Mouse (Mus musculus): ENCODE measurements around the gene Anxa7. TPM values are rescaled to one million over a fixed set of nuclear protein-coding genes. Genes with fewer than 3 reads are reported as not detected.

Anxa7 gene
- polyA plus RNA-seq, 1 experiment from 2014 or later = 29.2 TPM

DNA sequence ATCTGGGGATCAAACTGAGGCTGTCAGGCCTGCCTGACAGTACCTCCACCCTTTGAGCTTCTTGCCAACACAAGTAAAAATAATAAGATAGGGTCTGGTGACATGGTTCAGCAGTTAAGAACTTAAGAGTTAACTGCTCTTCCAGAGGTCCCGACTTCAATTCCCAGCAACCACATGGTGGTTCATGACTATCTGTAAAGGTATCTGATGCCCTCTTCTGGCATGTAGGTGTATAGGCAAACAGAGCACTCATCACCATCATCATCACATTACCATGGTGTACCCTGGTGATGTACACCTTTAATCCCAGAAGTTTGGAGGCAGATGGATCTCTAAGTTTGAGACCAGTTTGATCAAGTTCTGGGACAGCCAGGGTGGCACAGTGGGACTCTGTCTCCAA, 51.3 kb downstream of the Anxa7 start:
- DNase-seq = no peak
- TF ChIP-seq EP300 (IDR thresholded peaks at IDR 0.05; ENCODE audit: low read depth) (no peak), CTCF (IDR thresholded peaks at IDR 0.05; ENCODE audit: low read depth) (peak; percentile 40; the same call in 1 of the 2 replicates)

GRCm38 (mm10) chr14:20423046-20423445, 56.9 kb downstream of the Anxa7 start:
- TF ChIP-seq CTCF (IDR thresholded peaks at IDR 0.05; ENCODE audit: low read depth) (no peak), EP300 (IDR thresholded peaks at IDR 0.05; ENCODE audit: low read depth) (no peak)

More for the DNA sequence above, 51.3 kb downstream of the Anxa7 start:
- WGBS (ENCODE audit: insufficient replicate concordance) = 38% methylated on average over 1 of the region's 1 CpGs
- Histone ChIP-seq H3K4me2 (ENCODE audit: low read depth, low read length) (no peak overlapping the region), H3K27ac (ENCODE audit: low read depth) (no peak overlapping the region), H3K4me1 (ENCODE audit: insufficient read depth) (no peaks in the 10 kb centered on the region), H3K9ac (replicated peaks) (no peak overlapping the region), H3K9me3 (ENCODE audit: low read length) (no peaks in the 10 kb centered on the region), H3K27me3 (ENCODE audit: insufficient read depth, low read length) (no peaks in the 10 kb centered on the region), H3K36me3 (replicated peaks; ENCODE audit: insufficient read depth, low read length) (no peaks in the 10 kb centered on the region), H3K4me3 (ENCODE audit: low read depth, low read length) (no peak overlapping the region)
- no peak for ATAC-seq

DNA sequence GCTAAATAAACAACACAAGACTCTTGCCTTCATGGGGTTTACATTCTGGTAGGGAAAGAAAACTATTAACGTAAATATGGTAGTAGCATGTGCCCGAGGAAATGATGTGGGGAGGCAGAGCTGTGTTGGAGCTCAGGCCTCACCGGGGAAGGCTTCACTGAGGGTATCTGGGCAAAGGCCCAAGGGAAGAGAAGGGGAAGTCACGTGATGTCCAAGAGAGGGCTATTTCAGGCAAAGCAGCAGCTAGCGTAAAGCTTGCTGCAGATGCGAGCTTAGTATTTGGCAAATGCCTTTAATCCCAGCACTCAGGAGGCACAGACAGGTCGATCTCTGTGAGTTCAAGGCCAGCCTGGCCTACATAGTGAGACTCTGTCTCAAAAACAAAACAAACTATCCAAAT, 57.7 kb downstream of the Anxa7 start:
- Histone ChIP-seq H3K36me3 (replicated peaks; ENCODE audit: insufficient read depth, low read length) (no peaks in the 10 kb centered on the region), H3K27me3 (ENCODE audit: insufficient read depth, low read length) (no peaks in the 10 kb centered on the region), H3K4me3 (ENCODE audit: low read depth, low read length) (no peak overlapping the region), H3K9me3 (ENCODE audit: low read length) (no peaks in the 10 kb centered on the region), H3K27ac (ENCODE audit: low read depth) (no peak overlapping the region), H3K9ac (replicated peaks) (no peak overlapping the region), H3K4me1 (ENCODE audit: insufficient read depth) (no peaks in the 10 kb centered on the region), H3K4me2 (ENCODE audit: low read depth, low read length) (no peak overlapping the region)
- 51% methylated on average over 7 of the region's 7 CpGs for WGBS (ENCODE audit: insufficient replicate concordance)
- no peak for TF ChIP-seq CTCF (IDR thresholded peaks at IDR 0.05; ENCODE audit: low read depth)
- no peak for TF ChIP-seq EP300 (IDR thresholded peaks at IDR 0.05; ENCODE audit: low read depth)
- DNase-seq (no peak), ATAC-seq (no peak)

More at GRCm38 (mm10) chr14:20423046-20423445, 56.9 kb downstream of the Anxa7 start:
- no peaks in the 10 kb centered on the region for H3K4me1 ChIP-seq (ENCODE audit: insufficient read depth)
- ATAC-seq (no peak), DNase-seq (no peak)
- H3K27me3 ChIP-seq (ENCODE audit: insufficient read depth, low read length) = no peaks in the 10 kb centered on the region
- WGBS (ENCODE audit: insufficient replicate concordance) = 74% methylated on average over 6 of the region's 6 CpGs
- no peak overlapping the region for H3K4me3 ChIP-seq (ENCODE audit: low read depth, low read length)
- no peak overlapping the region for H3K4me2 ChIP-seq (ENCODE audit: low read depth, low read length)
- H3K9me3 ChIP-seq (ENCODE audit: low read length) = no peaks in the 10 kb centered on the region
- no peak overlapping the region for H3K27ac ChIP-seq (ENCODE audit: low read depth)
- H3K36me3 ChIP-seq (replicated peaks; ENCODE audit: insufficient read depth, low read length) = no peaks in the 10 kb centered on the region
- H3K9ac ChIP-seq (replicated peaks) = no peak overlapping the region

Other genes with a start within 250 kb of the Anxa7 start
- 1.4 and 2.0 TPM in 2 replicates for gene Kcnk16, start 210.9 kb downstream of the Anxa7 start, polyA plus RNA-seq (2015; fragmentation: Nextera tagmentation; extraction: Ambion mirVana)
- gene Nudt13, start 185.4 kb downstream of the Anxa7 start, polyA plus RNA-seq (2015; fragmentation: Nextera tagmentation; extraction: Ambion mirVana) = 3.8 and 5.5 TPM in 2 replicates
- gene Ecd, start 132.0 kb downstream of the Anxa7 start, polyA plus RNA-seq (2015; fragmentation: Nextera tagmentation; extraction: Ambion mirVana) = 19.8 and 23.0 TPM in 2 replicates
- 5.4 and 5.7 TPM in 2 replicates for gene Fam149b, start 132.0 kb downstream of the Anxa7 start, polyA plus RNA-seq (2015; fragmentation: Nextera tagmentation; extraction: Ambion mirVana)
- 54.9 and 56.4 TPM in 2 replicates for gene Dnajc9, start 91.2 kb downstream of the Anxa7 start, polyA plus RNA-seq (2015; fragmentation: Nextera tagmentation; extraction: Ambion mirVana)
- 47.3 and 49.9 TPM in 2 replicates for gene Mrps16, start 86.5 kb downstream of the Anxa7 start, polyA plus RNA-seq (2015; fragmentation: Nextera tagmentation; extraction: Ambion mirVana)
- 0.11 TPM in 1 of 2 replicates, not detected in the other for gene Cfap70, start 27.9 kb downstream of the Anxa7 start, polyA plus RNA-seq (2015; fragmentation: Nextera tagmentation; extraction: Ambion mirVana)
- 0.40 and 0.41 TPM in 2 replicates for gene Mss51, start 16.8 kb upstream of the Anxa7 start, polyA plus RNA-seq (2015; fragmentation: Nextera tagmentation; extraction: Ambion mirVana)
- 13.6 and 14.9 TPM in 2 replicates for gene Ppp3cb, start 66.4 kb upstream of the Anxa7 start, polyA plus RNA-seq (2015; fragmentation: Nextera tagmentation; extraction: Ambion mirVana)
- gene Usp54, start 160.9 kb upstream of the Anxa7 start, polyA plus RNA-seq (2015; fragmentation: Nextera tagmentation; extraction: Ambion mirVana) = 0.44 and 0.58 TPM in 2 replicates
- gene Myoz1, start 176.4 kb upstream of the Anxa7 start, polyA plus RNA-seq (2015; fragmentation: Nextera tagmentation; extraction: Ambion mirVana) = 0.41 and 8.8 TPM in 2 replicates
- 0.05 and 0.38 TPM in 2 replicates for gene Synpo2l, start 188.2 kb upstream of the Anxa7 start, polyA plus RNA-seq (2015; fragmentation: Nextera tagmentation; extraction: Ambion mirVana)
- gene Sec24c, start 194.2 kb upstream of the Anxa7 start, polyA plus RNA-seq (2015; fragmentation: Nextera tagmentation; extraction: Ambion mirVana) = 30.8 and 31.3 TPM in 2 replicates
- 4.4 and 5.1 TPM in 2 replicates for gene Fut11, start 214.8 kb upstream of the Anxa7 start, polyA plus RNA-seq (2015; fragmentation: Nextera tagmentation; extraction: Ambion mirVana)
- gene Chchd1, start 222.9 kb upstream of the Anxa7 start, polyA plus RNA-seq (2015; fragmentation: Nextera tagmentation; extraction: Ambion mirVana) = 88.5 and 91.7 TPM in 2 replicates
- 5.3 and 6.4 TPM in 2 replicates for gene Zswim8, start 227.4 kb upstream of the Anxa7 start, polyA plus RNA-seq (2015; fragmentation: Nextera tagmentation; extraction: Ambion mirVana)